Mouse (Mus musculus) heart, embryonic 11.5 days (tissue): ENCODE measurements around the gene Bri3. TPM values are rescaled to one million over a fixed set of nuclear protein-coding genes. Genes with fewer than 3 reads are reported as not detected.
A peak's percentile ranks its signal among the peaks of the same experiment; 100 is the strongest.
"Not testable (repeated sequence)": the region's sequence is repeated elsewhere in the genome, so short reads cannot be mapped to it uniquely, and the experiment has no call there.

Source experiments
- ATAC-seq: fragments of 200-750 bp; cut with Nextera tagmentation; replicated peaks from 2 replicates; pipeline ENCODE4 v1.8.0; 2017; ENCODE audit warnings: moderate library complexity; ENCODE audit not compliant: insufficient number of reproducible peaks, low FRiP score, low TSS enrichment
- H3K27ac ChIP-seq: fragments of 300-500 bp; sonication (generic); 2 replicates; pipeline ENCODE4 v1.5.1; 2014; ENCODE audit warnings: mild to moderate bottlenecking, low read depth, low read length
- H3K27me3 ChIP-seq: fragments of 300-500 bp; sonication (generic); 2 replicates; pipeline ENCODE4 v1.6.1; 2014; ENCODE audit warnings: mild to moderate bottlenecking, low read length, mixed read lengths; ENCODE audit not compliant: control insufficient read depth, insufficient read depth
- H3K36me3 ChIP-seq: fragments of 300-500 bp; sonication (generic); 2 replicates; pipeline ENCODE4 v1.6.1; 2014; ENCODE audit warnings: mild to moderate bottlenecking, low read length, moderate library complexity, mixed read lengths; ENCODE audit not compliant: control insufficient read depth, insufficient read depth
- H3K4me1 ChIP-seq: fragments of 300-500 bp; sonication (generic); 2 replicates; pipeline ENCODE4 v1.6.1; 2014; ENCODE audit warnings: low read length; ENCODE audit not compliant: control insufficient read depth, insufficient read depth
- H3K4me2 ChIP-seq: fragments of 300-500 bp; sonication (generic); 2 replicates; pipeline ENCODE4 v1.6.1; 2014; ENCODE audit warnings: mild to moderate bottlenecking, moderate library complexity
- H3K4me3 ChIP-seq: fragments of 300-500 bp; sonication (generic); 2 replicates; pipeline ENCODE4 v1.5.1; 2014; ENCODE audit warnings: low read depth, low read length
- H3K9ac ChIP-seq: fragments of 300-500 bp; sonication (generic); 2 replicates; pipeline ENCODE4 v1.6.1; 2014; ENCODE audit warnings: mild to moderate bottlenecking, low read depth, low read length, moderate library complexity
- H3K9me3 ChIP-seq: fragments of 300-500 bp; sonication (generic); replicated peaks from 2 replicates; pipeline ENCODE4 v1.6.1; 2016; ENCODE audit warnings: low read length; ENCODE audit not compliant: control insufficient read depth
- WGBS: fragments of 180-500 bp; shearing (Covaris S2); extraction: QIAGEN DNeasy Blood & Tissue Kit; methylation state at CpG from one replicate; pipeline ENCODE4 v1.1.7; 2014; ENCODE audit not compliant: insufficient replicate concordance; 5-methylcytosine and 5-hydroxymethylcytosine counted together
- polyA plus RNA-seq: library from polyadenylated mRNA; unstranded; fragments of >200 nt; fragmentation: Nextera tagmentation; extraction: Ambion mirVana; gene quantifications from 2 replicates; pipeline ENCODE4 v1.2.1, GENCODE M21; 2014

Gene Bri3
- polyA plus RNA-seq, 1 experiment from 2014 or later: 110 TPM

DNA sequence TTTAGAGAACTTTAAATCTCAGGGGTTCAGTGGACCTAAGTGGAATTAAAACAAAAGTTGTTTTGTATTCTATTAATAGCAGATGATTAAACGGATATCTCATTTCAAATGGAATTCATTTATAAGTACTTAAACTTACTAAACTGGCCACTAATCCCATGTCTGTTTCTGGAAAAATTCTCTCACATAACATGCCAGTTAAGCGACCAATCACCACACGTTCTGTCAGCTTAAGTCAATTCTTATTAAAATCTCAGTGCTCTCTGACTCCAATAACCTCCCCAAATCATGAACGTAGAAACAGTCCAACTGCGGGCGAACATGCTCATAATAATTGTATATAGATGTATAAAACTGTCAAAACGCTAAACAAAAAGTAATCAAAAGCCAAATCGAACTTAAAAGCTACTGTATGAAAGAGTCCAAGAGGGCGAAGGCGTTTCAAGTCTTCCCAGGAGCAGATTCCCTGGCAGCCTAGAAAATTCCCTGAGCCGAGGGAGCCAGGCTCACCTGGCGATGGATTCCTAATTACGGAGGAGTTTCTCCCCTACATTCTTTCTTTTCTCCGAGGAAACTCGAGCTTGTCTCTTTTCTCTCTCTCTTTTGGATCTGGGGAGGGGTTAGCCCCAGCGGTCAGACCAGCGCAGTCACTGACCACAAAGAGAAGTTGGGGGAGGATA, 112.7 kb downstream of the Bri3 start:
- Histone ChIP-seq H3K4me3 (peak overlapping the region; percentile 68), H3K4me2 (peak overlapping the region; percentile 81), H3K9ac (peak overlapping the region; percentile 67), H3K4me1 (0 out of 2 replicates have a peak, but pooled peaks cover 2% of the 10 kb centered on the region), H3K27me3 (no peaks in the 10 kb centered on the region), H3K36me3 (no peaks in the 10 kb centered on the region), H3K9me3 (no peaks in the 10 kb centered on the region), H3K27ac (no peak overlapping the region)
- no peak for ATAC-seq
- 10% methylated on average over 17 of the region's 17 CpGs for WGBS

DNA sequence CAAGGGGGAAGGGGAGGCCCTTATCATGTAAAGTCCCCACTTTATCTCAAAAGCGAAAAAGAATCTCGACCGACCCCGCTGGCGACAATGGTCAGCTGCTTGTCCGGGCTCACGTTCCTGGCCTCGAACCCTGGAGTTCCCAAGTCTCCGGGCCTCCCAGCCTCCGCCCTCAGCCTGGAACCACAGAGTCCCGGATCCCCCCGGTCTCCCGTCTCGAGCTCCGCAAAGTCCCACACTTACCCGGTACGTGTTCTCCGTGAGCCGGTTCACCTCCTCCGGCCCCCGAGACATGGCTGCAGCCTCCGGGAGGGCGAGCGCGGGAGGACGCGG, 113.3 kb downstream of the Bri3 start:
- Histone ChIP-seq H3K9ac (peak overlapping the region; percentile 67), H3K36me3 (no peaks in the 10 kb centered on the region), H3K9me3 (no peaks in the 10 kb centered on the region), H3K4me1 (0 out of 2 replicates have a peak, but pooled peaks cover 2% of the 10 kb centered on the region), H3K27ac (peak overlapping the region; percentile 85), H3K4me3 (peak overlapping the region; percentile 68), H3K4me2 (peak overlapping the region; percentile 81), H3K27me3 (no peaks in the 10 kb centered on the region)
- WGBS: 1% methylated on average over 27 of the region's 27 CpGs
- no peak; the same call in 1 of the 2 replicates for ATAC-seq

DNA sequence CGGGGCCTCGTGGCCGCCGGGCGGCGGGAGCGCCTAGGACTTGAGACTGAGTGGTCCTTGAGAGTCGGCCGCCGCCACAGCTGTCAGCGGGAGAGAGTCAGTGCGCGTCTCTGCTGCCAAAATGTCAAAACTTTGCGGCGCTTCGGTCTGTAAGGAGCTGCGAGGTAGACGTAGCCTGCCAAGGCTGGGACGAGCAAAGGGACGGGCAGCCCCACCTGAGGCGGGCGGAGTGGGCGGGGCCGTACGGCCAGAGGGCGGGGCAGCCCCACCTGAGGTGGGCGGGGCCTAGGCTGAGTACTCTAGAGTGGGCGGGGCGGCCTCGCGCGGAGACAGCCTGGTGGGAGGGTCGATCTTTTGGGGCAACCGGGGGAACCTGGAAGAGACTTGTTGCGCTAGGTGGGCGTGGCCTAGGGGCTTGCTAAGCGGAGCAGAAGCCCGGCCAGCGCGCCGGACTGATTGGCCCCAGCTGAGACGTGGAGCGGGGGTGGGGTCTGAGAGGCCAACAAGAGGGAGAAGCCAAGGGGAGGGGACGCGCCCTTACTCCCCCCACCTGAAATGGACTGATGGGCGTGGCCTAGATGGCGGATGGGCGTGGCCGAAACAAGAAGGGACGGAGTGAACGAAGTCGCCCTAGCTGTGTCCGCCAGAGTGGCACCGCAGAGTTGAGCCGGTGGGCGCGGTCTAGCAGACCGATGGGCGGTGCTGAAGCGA, 113.8 kb downstream of the Bri3 start, which contains the start of gene Baiap2l1:
Gene Baiap2l1 (minus strand): TSS at position 232 of the 711 bp plus-strand sequence.
- H3K4me3 ChIP-seq: peak within 1 kb of the TSS; percentile 68
- no peaks in the 10 kb centered on the region for H3K27me3 ChIP-seq
- peak within 1 kb of the TSS; percentile 67 for H3K9ac ChIP-seq
- ATAC-seq: peak; percentile 92
- H3K9me3 ChIP-seq: no peaks in the 10 kb centered on the region
- no peaks in the 10 kb centered on the region for H3K36me3 ChIP-seq
- 0 out of 2 replicates have a peak, but pooled peaks cover 2% of the 10 kb centered on the region for H3K4me1 ChIP-seq
- H3K4me2 ChIP-seq: peak within 1 kb of the TSS; percentile 81
- WGBS: under 1% methylated on average over 60 of the region's 60 CpGs
- H3K27ac ChIP-seq: peak within 1 kb of the TSS; percentile 85

DNA sequence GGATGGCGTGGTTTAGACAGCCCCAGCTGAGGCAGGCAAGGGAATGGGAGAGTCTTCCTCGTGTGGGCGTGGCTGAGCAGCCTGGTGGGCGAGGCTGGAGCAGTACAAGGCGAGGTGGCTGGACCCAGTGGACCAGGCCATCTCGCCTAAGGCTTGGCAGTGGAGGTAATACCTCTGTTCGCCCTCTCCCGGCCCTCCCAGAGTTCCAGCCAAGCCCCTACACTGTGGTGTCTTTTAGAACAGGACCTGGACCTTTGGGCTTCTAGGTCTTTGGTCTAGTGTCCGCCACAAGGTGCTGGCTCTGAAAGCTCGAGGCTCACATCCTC, 114.3 kb downstream of the Bri3 start:
- H3K9me3 ChIP-seq: no peaks in the 10 kb centered on the region
- 0 out of 2 replicates have a peak, but pooled peaks cover 2% of the 10 kb centered on the region for H3K4me1 ChIP-seq
- no peak overlapping the region; the same call in 1 of the 2 replicates for H3K9ac ChIP-seq
- H3K4me3 ChIP-seq: peak overlapping the region; percentile 68
- ATAC-seq: no peak
- peak overlapping the region; percentile 81 for H3K4me2 ChIP-seq
- no peak overlapping the region for H3K27ac ChIP-seq
- H3K36me3 ChIP-seq: no peaks in the 10 kb centered on the region
- H3K27me3 ChIP-seq: no peaks in the 10 kb centered on the region
- 8% methylated on average over 10 of the region's 10 CpGs for WGBS

DNA sequence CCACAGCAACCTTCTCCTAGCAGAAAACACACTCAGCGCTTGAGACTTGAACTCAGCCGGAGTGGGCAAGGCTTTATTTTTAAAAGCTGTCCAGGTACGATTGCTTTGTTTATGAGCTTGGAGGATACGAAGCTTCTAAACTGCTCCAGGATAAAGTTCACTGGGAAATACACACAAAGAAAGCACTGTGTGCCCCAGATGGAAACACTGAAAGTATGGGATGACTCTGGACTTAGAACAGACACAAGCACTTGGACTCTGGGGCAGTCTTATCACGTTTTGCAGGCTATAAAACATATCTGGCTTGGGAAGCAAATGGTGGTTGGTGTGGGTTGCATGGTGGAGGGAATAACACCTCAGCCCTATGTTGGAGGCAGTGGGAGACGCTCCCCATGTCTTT, 115.6 kb downstream of the Bri3 start:
- ATAC-seq: no peak
- no peak overlapping the region for H3K9ac ChIP-seq
- no peak overlapping the region for H3K4me3 ChIP-seq
- H3K36me3 ChIP-seq: no peaks in the 10 kb centered on the region
- no peak overlapping the region for H3K4me2 ChIP-seq
- H3K9me3 ChIP-seq: no peaks in the 10 kb centered on the region
- 80% methylated on average over 6 of the region's 6 CpGs for WGBS
- H3K4me1 ChIP-seq: peaks cover 2% of the 10 kb centered on the region; the same call in 1 of the 2 replicates
- no peak overlapping the region for H3K27ac ChIP-seq
- H3K27me3 ChIP-seq: no peaks in the 10 kb centered on the region

DNA sequence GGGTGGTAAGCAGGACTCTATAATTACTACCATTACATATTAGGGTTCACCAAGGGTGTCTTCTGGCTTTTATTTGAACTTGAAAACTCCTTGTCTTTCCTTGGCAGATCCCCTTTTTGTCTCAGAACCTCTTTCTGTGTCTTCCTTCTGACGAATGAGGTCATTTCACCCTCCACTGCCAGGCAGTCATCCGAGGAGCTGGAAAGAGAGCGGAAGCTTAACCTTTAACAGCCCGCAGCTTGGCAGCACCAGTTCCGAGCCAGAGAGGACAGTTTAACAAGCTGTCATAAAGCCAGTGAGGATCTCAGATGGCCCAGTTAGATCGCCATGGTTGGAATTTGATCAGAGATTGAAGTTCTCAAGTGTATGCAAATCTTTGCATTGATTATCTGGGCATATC, 116.1 kb downstream of the Bri3 start:
- H3K27ac ChIP-seq: no peak overlapping the region
- H3K36me3 ChIP-seq: no peaks in the 10 kb centered on the region
- H3K4me3 ChIP-seq: no peak overlapping the region
- peaks cover 2% of the 10 kb centered on the region; the same call in 1 of the 2 replicates for H3K4me1 ChIP-seq
- no peak overlapping the region for H3K4me2 ChIP-seq
- 69% methylated on average over 6 of the region's 6 CpGs for WGBS
- no peak overlapping the region for H3K9ac ChIP-seq
- ATAC-seq: no peak
- H3K27me3 ChIP-seq: no peaks in the 10 kb centered on the region
- H3K9me3 ChIP-seq: no peaks in the 10 kb centered on the region

DNA sequence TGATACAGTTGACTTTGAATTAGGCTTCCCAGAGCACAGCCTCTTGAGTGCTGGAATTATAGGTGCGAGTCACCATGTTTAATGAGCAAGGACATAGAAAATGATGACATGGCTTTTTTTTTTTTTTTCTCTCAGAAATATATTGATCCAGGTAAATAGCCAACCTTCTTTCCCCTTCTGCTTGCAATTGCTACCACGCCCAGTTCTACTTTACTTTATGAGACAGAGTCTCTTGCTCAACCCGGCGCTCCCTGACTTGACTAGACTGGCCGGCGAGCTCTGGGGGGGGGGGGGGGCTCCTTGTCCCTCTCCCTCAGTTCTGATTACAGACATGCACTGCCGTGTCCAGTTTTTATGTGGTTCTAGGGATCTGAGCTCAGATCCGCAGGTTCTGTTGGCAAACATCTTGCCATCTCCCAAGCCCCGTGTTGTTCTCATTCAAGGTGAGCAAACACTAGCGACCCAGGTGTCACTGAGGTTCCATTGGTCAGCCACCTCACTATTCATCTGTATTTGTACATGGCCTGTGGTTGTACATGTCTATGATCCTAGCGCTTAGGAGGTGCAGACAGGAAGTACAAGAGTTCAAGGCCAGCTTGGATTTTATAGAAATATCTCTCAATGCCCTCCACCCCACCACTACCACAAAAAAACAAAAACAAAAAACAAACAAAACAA, 120.6 kb downstream of the Bri3 start:
- Histone ChIP-seq H3K27ac (no peak overlapping the region), H3K4me1 (no peaks in the 10 kb centered on the region; the same call in 1 of the 2 replicates), H3K9ac (no peak overlapping the region), H3K9me3 (no peaks in the 10 kb centered on the region), H3K27me3 (no peaks in the 10 kb centered on the region), H3K4me3 (no peak overlapping the region), H3K4me2 (no peak overlapping the region), H3K36me3 (no peaks in the 10 kb centered on the region)
- 84% methylated on average over 11 of the region's 11 CpGs for WGBS
- no peak for ATAC-seq

DNA sequence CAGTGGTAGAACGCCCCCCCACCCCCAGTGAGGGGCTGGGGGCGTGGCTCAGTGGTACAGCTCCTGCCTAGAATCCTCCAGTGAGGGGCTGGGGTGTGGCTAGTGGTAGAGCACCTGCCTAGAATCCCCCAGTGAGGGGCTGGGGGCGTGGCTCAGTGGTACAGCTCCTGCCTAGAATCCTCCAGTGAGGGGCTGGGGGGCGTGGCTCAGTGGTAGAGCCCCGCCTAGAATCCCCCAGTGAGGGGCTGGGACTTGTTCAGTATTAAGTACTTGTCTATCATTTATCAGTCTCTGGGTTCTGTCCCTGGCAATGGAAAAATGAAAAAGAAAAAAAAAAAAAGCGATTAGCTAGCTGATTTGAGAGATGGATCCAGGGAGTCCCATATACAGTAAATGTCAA, 122.3 kb downstream of the Bri3 start:
- WGBS: 64% methylated on average over 6 of the region's 6 CpGs
- not testable (repeated sequence) for H3K4me2 ChIP-seq, H3K4me1 ChIP-seq, H3K9me3 ChIP-seq, ATAC-seq, H3K27ac ChIP-seq, H3K36me3 ChIP-seq, H3K27me3 ChIP-seq, H3K4me3 ChIP-seq, H3K9ac ChIP-seq
